Mouse (Mus musculus): Measurements from ENCODE around the gene Rab44.

Rab44 gene

DNA sequence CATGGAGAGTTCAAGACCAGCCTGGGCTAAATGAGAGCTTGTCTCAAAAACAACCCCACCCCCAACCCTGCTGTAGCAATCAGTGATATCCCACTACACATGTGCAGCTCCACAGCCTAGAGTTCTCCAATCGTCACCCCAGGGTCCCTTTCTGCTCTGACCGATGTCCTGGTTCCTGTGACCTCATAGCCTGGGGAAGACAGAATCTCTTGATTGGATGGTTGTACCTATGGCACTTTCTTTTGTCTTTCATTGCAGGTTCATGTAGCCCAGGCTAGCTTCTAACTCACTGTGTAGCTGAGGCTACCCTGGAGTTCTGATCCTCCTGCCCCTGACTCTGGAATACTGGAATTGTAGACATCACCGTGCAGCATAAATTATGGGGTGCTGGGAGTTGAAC is 12.6 kb downstream of the Rab44 start:
- no peak for DNase-seq (ENCODE audit: extremely low read depth, low read depth, low spot score)

GRCm38 (mm10) chr17:29129341-29129740 is 15.4 kb downstream of the Rab44 start:
- no peak for DNase-seq (ENCODE audit: extremely low read depth, low read depth, low spot score)

DNA sequence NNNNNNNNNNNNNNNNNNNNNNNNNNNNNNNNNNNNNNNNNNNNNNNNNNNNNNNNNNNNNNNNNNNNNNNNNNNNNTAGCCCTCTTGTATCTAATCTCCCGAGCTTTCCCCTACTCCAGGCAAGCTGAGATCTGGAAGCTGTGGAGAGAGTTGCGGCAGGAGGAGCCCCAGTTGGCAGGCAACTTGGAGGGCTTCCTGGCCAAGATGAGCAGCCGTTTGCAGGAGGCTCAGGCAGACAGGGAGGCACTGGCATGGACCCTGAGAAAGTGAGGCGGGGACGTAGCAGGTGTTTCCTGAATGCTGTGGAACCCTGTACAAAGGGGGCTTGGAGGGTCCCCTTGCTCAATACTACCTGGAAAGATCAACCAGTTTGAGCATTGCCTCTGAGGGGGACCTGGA is 21.1 kb downstream of the Rab44 start:
- no peak for DNase-seq (ENCODE audit: extremely low read depth, low read depth, low spot score)

DNA sequence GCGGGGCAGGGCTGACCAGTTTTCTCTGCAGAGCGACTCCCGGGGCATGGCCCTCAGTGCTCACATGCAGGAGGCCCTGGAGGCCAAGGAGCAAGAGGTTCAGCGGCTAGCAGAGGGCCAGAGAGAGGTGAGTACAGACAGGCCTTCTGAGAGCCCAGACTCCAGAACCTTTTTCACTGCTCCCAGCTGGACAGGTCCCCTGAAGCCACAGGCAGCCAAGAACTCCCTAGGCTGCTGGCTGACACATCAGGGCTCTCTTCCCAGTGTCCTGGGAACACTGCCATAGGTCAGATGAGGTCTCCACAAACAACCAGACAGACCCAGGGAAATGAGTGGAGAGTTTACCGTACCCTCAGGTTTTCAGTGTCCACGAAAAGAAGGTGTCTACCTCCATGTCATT is 22.3 kb downstream of the Rab44 start:
- DNase-seq (ENCODE audit: extremely low read depth, low read depth, low spot score) = peak; percentile 39

- DNase-seq (ENCODE audit: extremely low read depth, low read depth, low spot score) = no peak
These were observed 24.0 kb downstream of the Rab44 start for GRCm38 (mm10) chr17:29137906-29138305.

DNA sequence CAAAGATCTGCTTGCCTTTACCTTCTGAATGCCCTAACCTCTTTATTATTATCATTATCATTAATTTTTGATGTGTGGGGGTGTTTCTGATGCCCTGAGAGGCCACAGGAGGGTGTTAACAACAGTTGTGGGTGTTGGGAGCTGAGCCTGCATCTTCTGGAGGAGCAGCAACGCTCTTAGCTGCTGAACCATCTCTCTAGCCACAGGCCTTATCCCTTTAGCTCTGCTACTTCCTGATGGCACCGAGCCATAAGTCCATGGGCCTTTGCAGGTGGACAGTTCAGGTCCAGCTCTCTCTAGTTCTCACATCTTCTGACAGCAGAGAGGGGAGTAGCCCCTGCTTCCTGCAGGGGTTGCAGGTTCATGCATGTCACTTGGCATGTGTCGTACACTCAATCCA is 27.6 kb downstream of the Rab44 start:
- DNase-seq (ENCODE audit: extremely low read depth, low read depth, low spot score) = no peak

- no peak for DNase-seq (ENCODE audit: extremely low read depth, low read depth, low spot score)
These were observed 29.3 kb downstream of the Rab44 start for GRCm38 (mm10) chr17:29143266-29143665.

- no peak for DNase-seq (ENCODE audit: extremely low read depth, low read depth, low spot score)
These were observed 31.2 kb downstream of the Rab44 start for GRCm38 (mm10) chr17:29145101-29145500.

DNA sequence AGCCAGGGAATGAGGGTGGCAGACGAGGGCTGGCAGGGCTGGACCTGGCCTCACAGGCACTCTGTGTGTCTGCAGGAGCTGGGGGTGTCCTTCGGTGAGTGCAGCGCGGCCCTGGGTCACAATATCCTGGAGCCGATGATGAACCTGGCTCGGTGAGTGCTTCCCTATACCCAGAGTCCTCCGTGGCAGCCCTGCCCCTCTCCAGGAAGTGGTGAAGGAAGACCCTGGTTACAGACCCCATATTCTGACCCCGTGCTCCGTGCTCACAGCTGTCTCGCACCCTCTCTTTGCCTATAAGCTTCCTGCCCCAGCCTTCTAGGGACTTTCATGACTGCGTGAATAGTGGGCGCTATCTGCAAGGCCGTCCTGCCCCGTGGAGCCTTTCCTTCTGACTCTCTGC is 33.3 kb downstream of the Rab44 start:
- no peak for DNase-seq (ENCODE audit: extremely low read depth, low read depth, low spot score)

GRCm38 (mm10) chr17:29147773-29148172 is 33.8 kb downstream of the Rab44 start:
- DNase-seq (ENCODE audit: extremely low read depth, low read depth, low spot score) = no peak

DNA sequence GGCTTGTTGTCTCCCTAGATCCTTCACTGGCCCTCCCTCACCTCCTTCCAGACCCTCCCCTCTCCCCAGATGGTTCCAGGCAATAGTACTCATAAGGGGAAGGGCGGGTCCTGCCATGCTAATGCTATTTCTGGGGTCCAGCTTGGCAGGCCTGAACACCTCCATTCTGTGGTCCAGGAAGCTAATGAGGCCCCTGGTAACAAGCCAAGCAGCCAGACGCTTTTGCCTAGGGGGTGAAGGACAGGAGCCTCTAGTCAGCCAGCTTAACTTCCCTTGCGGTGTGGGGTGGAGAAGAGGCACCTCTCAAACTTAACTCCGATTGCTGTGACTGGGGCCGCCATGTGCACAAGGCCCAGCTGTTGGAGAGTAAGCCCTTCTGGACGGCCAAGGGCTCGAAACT is 35.8 kb downstream of the Rab44 start:
- DNase-seq (ENCODE audit: extremely low read depth, low read depth, low spot score) = no peak

DNA sequence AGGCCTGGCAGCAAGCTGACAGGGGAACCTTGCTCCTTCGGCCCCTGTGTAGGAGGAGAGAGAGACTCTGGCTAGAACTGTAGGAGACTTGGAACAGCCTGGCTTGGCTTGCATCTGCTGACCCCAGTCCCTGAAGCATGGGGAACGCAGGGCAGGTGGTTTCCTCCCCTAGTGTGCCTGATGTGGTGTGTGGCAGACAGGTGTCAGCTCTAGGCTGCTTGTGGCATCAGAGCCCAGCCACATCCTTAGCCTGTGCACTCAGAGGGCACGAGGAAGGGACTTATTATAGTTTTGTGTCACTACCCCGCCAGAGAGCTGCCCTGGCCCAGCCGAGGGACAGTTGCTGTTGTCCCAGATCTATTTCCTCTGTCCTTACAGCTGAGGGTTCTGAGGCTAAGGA is 38.6 kb downstream of the Rab44 start:
- DNase-seq (ENCODE audit: extremely low read depth, low read depth, low spot score) = no peak

GRCm38 (mm10) chr17:29154247-29154646 is 40.3 kb downstream of the Rab44 start:
- no peak for DNase-seq (ENCODE audit: extremely low read depth, low read depth, low spot score)

DNA sequence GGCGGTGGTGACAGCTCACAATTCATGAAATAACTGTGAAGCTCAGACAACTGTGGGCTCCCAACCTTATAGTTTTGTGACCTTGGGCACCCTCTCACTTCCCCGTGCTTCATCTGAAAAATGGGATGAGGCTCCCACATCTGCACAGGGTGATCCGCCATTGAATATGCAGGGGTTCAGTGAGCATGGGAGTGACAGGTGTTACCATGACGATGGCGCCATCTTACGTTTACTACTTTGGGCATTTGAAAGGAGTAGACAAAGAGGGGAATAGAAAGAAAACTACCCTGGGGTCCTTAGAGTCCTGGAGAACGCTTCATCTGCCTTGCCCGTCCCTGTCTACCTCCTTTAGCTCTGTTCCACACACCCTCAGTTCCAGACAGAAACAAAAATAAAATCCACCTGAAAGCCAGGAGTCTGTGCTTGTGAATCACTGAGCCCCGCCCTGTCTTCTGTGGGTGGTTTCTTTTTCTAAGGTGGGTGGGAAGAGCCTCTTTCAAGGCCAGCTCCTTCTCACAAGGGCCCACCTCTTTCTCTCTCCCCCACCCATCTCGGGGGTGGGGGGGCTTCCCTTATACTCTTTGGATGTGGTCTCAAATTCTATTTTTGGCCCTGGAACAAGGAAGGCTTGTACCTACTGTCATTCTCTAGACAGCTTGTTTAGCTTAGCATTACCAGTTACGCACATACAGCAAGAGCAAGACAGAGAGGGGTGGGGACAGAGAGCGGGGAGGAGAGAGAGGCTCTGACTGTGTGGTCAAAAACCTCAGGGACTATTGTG is 41.6 kb downstream of the Rab44 start:
- no peak for DNase-seq (ENCODE audit: extremely low read depth, low read depth, low spot score)

- DNase-seq (ENCODE audit: extremely low read depth, low read depth, low spot score) = no peak
These were observed 42.5 kb downstream of the Rab44 start for GRCm38 (mm10) chr17:29156396-29156795.

DNA sequence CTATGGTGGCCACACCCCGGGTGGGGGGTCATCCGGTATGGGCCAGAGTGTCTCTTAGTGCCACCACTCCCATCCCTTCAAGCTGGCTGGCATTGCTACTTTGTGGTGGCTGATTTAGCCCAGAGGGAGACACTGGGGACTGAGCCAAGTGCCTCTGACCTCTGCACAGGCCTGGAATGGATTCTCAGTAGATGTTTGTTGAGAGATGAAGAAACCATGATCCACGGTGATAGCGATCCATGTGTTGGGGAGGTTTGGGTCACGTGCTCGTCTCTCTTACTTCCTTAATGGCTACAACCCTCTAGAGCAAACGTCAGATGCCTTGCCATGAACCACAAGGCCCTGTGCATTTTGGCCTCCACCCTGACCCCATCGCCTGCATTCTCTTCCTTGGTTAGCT is 42.9 kb downstream of the Rab44 start:
- DNase-seq (ENCODE audit: extremely low read depth, low read depth, low spot score) = no peak

DNA sequence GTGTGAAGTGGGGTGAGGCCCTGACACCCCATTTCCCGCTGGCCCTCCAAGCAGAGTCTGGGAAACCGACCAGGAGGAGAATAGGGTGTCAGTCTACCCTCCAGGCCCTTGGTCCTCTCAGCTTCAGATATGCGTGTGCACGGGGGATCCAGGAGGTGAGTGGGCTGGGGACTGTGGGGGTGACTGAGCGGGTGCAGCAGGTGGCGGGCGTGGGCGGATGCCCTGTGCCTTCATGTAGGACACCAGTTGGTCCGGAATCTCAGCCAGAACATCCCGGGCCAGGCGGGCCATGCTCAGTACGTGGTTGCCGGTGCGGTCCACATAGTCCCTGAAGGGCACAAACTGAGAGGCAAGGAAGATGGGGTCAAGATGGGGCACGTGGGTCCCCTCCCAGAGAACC is 45.0 kb downstream of the Rab44 start:
- DNase-seq (ENCODE audit: extremely low read depth, low read depth, low spot score) = no peak

DNA sequence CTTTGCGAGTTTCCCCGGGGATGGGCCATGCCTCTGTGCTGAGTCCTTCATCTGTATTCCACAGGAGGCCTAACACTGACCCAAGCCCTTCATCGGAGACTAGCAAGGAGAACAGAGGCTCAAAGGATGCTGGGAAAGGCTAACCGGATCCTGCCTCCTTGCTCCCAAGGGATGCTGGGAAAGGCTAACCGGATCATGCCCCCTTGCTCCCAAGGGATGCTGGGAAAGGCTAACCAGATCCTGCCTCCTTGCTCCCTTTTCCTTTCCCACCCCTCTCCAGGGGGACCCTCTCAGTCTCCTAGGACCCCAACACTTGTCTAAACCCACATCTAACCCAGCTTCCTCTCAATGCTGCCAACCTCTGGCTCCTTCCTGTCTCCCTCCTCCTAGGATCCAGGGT is 45.4 kb downstream of the Rab44 start:
- DNase-seq (ENCODE audit: extremely low read depth, low read depth, low spot score) = no peak

DNA sequence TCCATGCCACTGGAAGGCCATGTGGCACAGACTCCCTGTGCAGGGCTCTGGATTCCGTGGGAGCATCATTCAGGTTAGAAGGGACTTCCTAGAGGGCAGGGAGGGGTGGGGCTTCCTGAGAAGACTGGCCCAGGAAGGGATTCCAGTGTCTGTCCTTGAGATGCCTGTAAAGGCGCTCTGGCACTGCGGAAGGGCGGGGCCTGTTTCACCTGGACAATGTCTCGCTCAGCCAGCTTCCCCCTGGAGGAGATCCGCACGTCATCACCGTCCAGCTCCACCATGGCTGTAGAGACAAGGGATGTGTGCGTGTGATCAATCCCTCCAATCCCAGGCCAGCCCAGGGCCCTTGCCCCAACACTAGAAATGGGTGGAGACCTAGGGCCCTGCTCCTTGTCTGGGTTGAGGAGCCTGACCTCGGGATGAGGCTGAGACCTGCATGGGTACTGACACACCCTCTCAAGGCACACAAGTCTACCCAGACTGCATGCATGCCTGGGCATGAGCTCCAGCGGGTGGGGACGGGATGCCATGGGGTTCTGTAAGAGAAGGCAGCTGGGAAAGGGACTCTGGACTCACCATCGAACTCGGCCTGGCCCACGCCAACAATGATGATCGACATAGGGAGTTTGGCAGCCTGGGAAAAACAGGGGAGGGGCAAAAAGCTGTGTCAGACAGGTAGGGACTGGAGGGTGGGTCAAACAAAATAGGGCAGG is 46.0 kb downstream of the Rab44 start:
- DNase-seq (ENCODE audit: extremely low read depth, low read depth, low spot score) = no peak

DNA sequence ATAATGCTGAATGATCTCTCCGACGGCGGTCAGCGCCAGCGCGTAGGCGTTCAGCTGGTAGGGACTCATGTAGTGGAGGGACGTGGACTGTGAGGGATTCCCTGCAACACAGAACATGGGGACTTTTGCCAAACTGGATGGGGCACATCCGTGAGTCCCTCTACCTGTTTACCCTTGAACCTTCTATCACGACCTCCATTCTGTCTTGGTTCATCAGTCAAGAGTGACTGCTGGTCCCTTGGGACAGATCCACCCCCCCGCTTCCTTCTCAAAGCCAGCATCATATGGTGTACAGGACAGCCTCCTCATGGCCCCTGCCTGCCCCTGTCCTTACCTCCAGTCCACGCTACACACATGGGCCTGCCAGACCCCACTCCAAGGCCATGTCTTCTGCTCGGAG is 48.4 kb downstream of the Rab44 start:
- DNase-seq (ENCODE audit: extremely low read depth, low read depth, low spot score) = no peak

DNA sequence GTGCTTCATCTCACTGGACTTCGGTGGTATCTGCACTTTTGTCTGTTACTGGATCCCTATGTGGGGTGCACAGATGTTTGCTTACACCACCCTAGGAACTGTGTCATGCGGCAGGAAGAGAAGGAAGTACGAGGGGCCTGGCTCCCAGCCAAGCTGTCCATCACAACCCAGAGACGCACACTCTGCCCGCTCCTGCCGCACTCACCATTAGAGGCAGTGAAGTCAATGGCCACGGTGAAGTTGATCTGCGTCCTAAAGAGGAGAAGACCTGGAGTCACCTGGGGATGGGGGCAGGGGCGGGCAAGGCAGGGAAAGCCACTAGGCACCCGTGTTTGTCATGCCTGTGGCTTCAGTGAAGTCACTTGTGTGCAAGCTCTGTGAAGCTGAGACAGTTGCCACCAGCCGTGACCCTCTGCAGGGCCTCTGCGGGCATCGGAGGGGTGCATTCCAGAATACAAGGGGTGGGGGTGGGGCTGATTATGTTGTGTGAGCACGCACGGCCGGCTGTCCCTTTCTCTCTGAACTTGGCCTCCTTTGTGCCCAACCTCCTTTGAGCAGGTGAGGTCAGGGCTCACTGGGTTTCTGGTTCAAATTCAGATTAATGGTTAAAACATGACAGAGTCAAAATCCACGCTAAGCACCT is 50.6 kb downstream of the Rab44 start:
- DNase-seq (ENCODE audit: extremely low read depth, low read depth, low spot score) = no peak

GRCm38 (mm10) chr17:29165452-29165851 is 51.5 kb downstream of the Rab44 start:
- DNase-seq (ENCODE audit: extremely low read depth, low read depth, low spot score) = no peak

Data from fat pad, adult 2 months (tissue).